Mouse (Mus musculus) midbrain, embryonic 16.5 days (tissue): ENCODE data around the gene Tpst2. TPM values are rescaled to one million over a fixed set of nuclear protein-coding genes. Genes with fewer than 3 reads are reported as not detected.

ENCODE experiments used
- ATAC-seq: fragments of 200-750 bp; cut with Nextera tagmentation; 2 replicates; pipeline ENCODE4 v1.8.0; 2017; ENCODE audit warnings: moderate TSS enrichment
- H3K27ac ChIP-seq: fragments of 300-500 bp; sonication (generic); 2 replicates; pipeline ENCODE4 v1.5.1; 2014; ENCODE audit warnings: mild to moderate bottlenecking, low read length, mixed read lengths
- H3K27me3 ChIP-seq: fragments of 300-500 bp; sonication (generic); 2 replicates; pipeline ENCODE4 v1.6.1; 2014; ENCODE audit warnings: low read depth, low read length, mixed read lengths; ENCODE audit not compliant: control insufficient read depth, insufficient read depth
- H3K36me3 ChIP-seq: fragments of 300-500 bp; sonication (generic); 2 replicates; pipeline ENCODE4 v1.6.1; 2014; ENCODE audit warnings: mild to moderate bottlenecking, low read length, moderate library complexity, mixed read lengths; ENCODE audit not compliant: control insufficient read depth, insufficient read depth
- H3K4me1 ChIP-seq: fragments of 300-500 bp; sonication (generic); 2 replicates; pipeline ENCODE4 v1.6.1; 2014; ENCODE audit warnings: mild to moderate bottlenecking, low read length, mixed read lengths; ENCODE audit not compliant: control insufficient read depth, insufficient read depth
- H3K4me2 ChIP-seq: fragments of 300-500 bp; sonication (generic); 2 replicates; pipeline ENCODE4 v1.6.1; 2014; ENCODE audit warnings: mild to moderate bottlenecking, low read length, mixed read lengths
- H3K4me3 ChIP-seq: fragments of 300-500 bp; sonication (generic); 2 replicates; pipeline ENCODE4 v1.5.1; 2014; ENCODE audit warnings: low read depth, mild to moderate bottlenecking, low read length, moderate library complexity, mixed read lengths
- H3K9ac ChIP-seq: fragments of 300-500 bp; sonication (generic); 2 replicates; pipeline ENCODE4 v1.6.1; 2014; ENCODE audit warnings: low read depth, low read length, mixed read lengths
- H3K9me3 ChIP-seq: fragments of 300-500 bp; sonication (generic); replicated peaks from 2 replicates; pipeline ENCODE4 v1.6.1; 2014; ENCODE audit warnings: mild to moderate bottlenecking, low read length, mixed read lengths; ENCODE audit not compliant: control insufficient read depth, poor library complexity, severe bottlenecking
- WGBS: fragments of 180-500 bp; shearing (Covaris S2); extraction: QIAGEN DNeasy Blood & Tissue Kit; methylation state at CpG from one replicate; pipeline ENCODE4 v1.1.7; 2014; 5-methylcytosine and 5-hydroxymethylcytosine counted together
- polyA plus RNA-seq: library from polyadenylated mRNA; unstranded; fragments of >200 nt; fragmentation: Nextera tagmentation; extraction: Ambion mirVana; gene quantifications from 2 replicates; pipeline ENCODE4 v1.2.1, GENCODE M21; 2015

The Tpst2 gene
- polyA plus RNA-seq, 1 experiment from 2014 or later = 34.5 TPM

DNA sequence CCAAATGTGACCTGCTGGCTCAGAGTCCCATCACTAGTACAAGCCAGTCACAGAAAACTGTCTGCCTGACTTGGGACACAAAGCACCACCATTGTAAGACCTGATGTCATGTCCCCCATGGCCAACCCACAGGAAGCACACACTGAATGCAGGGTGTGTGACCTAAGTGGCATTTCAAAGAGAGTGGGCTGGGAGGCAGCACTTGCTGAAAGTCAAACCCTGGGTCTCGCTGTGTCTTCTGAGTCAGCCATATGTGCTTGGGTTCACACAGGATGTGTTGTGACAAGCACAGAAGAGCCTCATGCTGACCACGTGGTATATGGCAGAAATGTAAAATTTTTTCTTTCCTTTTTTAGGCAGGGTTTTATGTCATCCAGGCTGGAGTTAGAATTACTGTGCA, 20.8 kb downstream of the Tpst2 start:
- no peak overlapping the region for H3K4me3 ChIP-seq
- H3K9me3 ChIP-seq = no peaks in the 10 kb centered on the region
- no peak overlapping the region for H3K9ac ChIP-seq
- H3K36me3 ChIP-seq = no peaks in the 10 kb centered on the region
- no peak overlapping the region for H3K27ac ChIP-seq
- peaks cover 6% of the 10 kb centered on the region for H3K4me1 ChIP-seq
- no peaks in the 10 kb centered on the region for H3K27me3 ChIP-seq
- ATAC-seq = no peak
- no peak overlapping the region for H3K4me2 ChIP-seq
- WGBS = 86% methylated on average over 2 of the region's 2 CpGs

DNA sequence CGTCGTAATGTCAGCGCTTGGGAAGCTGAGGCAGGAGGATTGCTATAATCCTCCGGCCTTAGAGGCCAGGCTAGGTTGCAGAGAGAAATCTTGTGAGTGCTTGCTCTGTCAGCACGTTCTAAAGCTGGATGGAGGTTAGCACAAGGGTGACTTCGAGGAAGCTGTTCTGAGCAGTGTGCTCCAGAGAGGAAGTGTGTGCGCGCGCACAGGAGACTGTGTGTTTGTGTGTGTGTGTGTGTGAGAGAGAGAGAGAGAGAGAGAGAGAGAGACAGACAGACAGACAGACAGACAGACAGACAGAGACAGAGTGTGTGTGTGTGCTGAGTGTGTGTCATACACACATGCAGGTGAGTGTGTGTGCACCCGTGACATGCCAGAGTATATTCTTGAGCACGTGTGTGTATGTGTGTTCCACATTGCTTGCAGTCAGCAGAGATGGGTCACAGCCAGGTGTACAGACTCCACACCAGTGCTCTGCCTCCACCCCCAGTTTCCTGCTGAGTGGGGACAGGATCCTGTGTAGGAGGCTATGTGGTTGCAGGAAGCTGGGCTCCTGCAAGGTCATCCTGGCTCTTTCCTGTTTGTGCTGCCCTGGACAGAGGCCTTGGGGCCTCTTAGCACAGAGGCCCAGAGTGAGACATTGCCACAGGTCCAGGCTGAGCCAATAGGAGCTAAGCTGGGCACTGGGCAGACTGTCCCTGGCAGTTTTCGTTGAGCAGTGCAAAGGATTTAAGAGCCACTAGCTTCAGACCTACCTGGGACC, 21.9 kb downstream of the Tpst2 start:
- Histone ChIP-seq H3K9me3 (no peaks in the 10 kb centered on the region), H3K4me2 (no peak overlapping the region), H3K4me1 (peaks cover 6% of the 10 kb centered on the region), H3K27me3 (no peaks in the 10 kb centered on the region), H3K27ac (no peak overlapping the region), H3K36me3 (no peaks in the 10 kb centered on the region), H3K4me3 (no peak overlapping the region), H3K9ac (no peak overlapping the region)
- WGBS = 89% methylated on average over 12 of the region's 12 CpGs
- no peak for ATAC-seq

DNA sequence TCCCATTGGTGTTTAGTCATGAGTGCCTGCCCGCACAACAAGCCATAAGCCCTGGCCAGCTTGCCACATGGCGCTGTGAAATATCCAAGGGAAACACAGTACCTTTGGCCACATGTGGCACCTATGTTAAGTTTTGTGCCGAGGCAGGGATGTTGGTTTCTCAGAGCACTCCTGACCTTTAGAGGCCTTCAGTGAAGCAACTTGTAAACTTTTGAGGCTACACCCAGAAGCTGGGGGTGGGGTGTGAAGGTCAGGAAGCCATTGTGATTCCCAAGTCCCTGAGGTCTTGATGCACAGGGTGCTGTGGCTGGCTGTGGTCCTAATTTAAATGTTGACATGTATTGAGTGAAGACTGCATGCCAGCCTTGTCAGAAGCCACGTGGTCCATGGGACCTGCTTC, 22.9 kb downstream of the Tpst2 start:
- WGBS = 91% methylated on average over 4 of the region's 4 CpGs

DNA sequence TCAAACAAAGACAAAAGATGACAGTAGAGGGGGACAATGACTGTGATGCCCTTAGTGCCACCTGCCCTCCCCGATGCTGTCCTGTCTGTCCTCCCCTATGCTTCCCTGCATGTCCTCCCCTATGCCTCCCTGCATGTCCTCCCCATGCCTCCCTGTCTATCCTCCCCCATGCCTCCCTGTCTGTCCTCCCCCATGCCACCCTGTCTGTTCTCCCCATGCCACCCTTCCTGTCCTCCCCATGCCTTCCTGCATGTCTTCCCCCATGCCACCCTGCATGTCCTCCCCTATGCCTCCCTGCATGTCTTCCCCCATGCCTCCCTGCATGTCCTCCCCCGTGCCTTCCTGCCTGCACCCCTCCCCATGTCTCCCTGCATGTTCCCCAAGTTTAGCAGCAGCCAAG, 23.6 kb downstream of the Tpst2 start:
- Histone ChIP-seq H3K27ac (no peak overlapping the region), H3K4me3 (no peak overlapping the region), H3K4me1 (peaks cover 2% of the 10 kb centered on the region; the same call in 1 of the 2 replicates), H3K27me3 (no peaks in the 10 kb centered on the region), H3K36me3 (no peaks in the 10 kb centered on the region), H3K4me2 (no peak overlapping the region), H3K9ac (no peak overlapping the region), H3K9me3 (no peaks in the 10 kb centered on the region)
- 98% methylated on average over 2 of the region's 2 CpGs for WGBS
- no peak for ATAC-seq

More for the DNA sequence above, 22.9 kb downstream of the Tpst2 start:
- peaks cover 6% of the 10 kb centered on the region for H3K4me1 ChIP-seq
- no peaks in the 10 kb centered on the region for H3K27me3 ChIP-seq
- no peak overlapping the region for H3K9ac ChIP-seq
- H3K4me2 ChIP-seq = no peak overlapping the region
- H3K36me3 ChIP-seq = no peaks in the 10 kb centered on the region
- no peak for ATAC-seq
- H3K4me3 ChIP-seq = no peak overlapping the region
- H3K9me3 ChIP-seq = no peaks in the 10 kb centered on the region
- H3K27ac ChIP-seq = no peak overlapping the region

DNA sequence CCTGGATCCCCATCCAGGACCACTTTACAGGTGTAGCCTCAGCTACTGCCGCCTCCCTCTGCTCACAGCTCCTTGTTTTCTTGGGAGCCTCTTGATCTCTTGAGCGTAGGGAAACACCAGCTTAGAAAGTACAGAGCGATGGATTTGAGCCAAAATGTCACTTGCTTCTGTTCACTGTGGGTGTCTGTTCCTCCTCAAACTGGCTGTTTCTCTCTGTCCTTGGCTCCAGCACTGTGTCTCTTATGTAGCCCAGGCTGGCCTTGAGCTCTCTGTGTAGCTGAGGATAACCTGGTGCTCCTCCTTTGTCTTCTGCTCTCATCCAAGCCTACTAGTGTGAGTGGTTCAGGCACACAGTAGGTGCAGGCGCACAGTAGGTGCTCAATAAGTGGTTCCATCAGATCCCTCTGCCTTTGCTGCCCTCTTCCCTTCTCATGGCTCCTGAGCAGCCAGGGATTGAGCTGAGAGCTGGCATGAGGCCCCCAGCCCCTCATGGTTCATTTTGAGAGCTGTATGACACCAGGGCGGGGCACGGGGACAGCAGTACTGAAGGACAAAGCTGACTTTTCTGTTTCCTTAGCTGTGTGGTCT, 24.3 kb downstream of the Tpst2 start:
- Histone ChIP-seq H3K36me3 (no peaks in the 10 kb centered on the region), H3K4me2 (no peak overlapping the region), H3K9me3 (no peaks in the 10 kb centered on the region), H3K27me3 (no peaks in the 10 kb centered on the region), H3K4me3 (no peak overlapping the region), H3K27ac (no peak overlapping the region), H3K4me1 (no peaks in the 10 kb centered on the region), H3K9ac (no peak overlapping the region)
- no peak for ATAC-seq
- WGBS = 88% methylated on average over 6 of the region's 6 CpGs

DNA sequence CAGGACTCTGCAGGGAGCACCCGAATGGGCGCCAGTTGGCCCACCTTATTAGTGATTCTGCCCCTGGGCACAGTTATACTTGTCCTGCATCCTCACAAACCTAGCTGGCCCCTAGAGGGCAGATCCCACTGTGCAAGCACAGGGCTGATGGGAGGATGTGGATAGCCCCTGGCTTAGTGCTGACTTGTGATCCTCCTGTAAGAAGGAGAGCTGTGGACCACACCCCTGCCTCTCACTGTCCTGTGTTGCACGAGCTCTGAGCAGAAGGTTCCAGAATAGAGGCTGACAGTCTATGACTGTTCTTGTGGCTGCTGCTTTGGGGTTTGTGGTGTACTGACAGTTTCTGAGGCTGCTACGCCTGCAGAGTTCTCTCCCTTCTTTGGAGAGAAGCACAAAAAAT, 25.2 kb downstream of the Tpst2 start:
- ATAC-seq = no peak
- H3K4me2 ChIP-seq = no peak overlapping the region
- H3K4me3 ChIP-seq = no peak overlapping the region
- H3K4me1 ChIP-seq = no peaks in the 10 kb centered on the region
- H3K36me3 ChIP-seq = no peaks in the 10 kb centered on the region
- no peaks in the 10 kb centered on the region for H3K27me3 ChIP-seq
- no peak overlapping the region for H3K9ac ChIP-seq
- no peaks in the 10 kb centered on the region for H3K9me3 ChIP-seq
- H3K27ac ChIP-seq = no peak overlapping the region
- WGBS = 71% methylated on average over 4 of the region's 4 CpGs

DNA sequence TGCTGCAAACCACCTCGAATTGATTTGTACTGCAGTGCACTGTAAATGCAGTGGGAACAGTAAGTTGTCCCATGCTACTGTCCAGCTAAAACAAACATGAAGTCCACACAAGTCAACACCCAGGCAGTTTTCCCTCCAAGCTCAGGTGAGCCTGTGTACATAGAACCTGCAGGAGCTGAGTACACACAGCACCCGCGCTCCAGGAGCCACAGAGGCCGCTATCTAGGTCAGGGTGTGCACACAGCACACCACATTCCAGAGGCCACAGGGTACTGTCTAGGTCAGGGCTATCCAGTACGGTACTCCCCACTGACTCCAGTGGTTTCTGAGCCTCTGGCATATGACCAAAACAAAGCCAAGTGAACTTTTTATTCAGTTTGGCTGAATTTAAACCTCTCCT, 25.8 kb downstream of the Tpst2 start:
- Histone ChIP-seq H3K36me3 (no peaks in the 10 kb centered on the region; the same call in 1 of the 2 replicates), H3K9me3 (no peaks in the 10 kb centered on the region), H3K27ac (no peak overlapping the region), H3K9ac (no peak overlapping the region), H3K4me3 (no peak overlapping the region), H3K4me2 (no peak overlapping the region), H3K27me3 (no peaks in the 10 kb centered on the region), H3K4me1 (no peaks in the 10 kb centered on the region)
- no peak for ATAC-seq
- WGBS = 90% methylated on average over 5 of the region's 5 CpGs

DNA sequence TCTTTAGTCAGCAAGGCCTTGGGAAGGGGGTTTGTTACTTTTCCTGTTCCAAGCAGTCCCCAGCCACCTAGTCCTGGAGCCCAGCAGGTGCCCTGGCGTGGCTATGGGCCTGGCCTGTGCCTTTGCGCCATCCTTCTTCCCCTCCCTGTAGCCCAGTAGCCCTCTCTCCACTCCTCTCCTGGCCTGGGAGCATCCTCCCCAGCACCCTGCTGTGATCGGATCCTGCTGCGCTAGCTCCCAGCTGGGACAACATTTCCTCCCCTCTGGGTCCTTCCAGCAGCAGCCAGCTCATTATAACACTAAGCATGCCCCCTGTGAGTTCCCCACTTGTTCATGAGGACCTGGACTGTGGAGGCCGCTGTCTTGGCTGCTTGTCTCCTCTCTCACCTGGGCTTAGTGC, 29.4 kb downstream of the Tpst2 start:
- Histone ChIP-seq H3K27ac (no peak overlapping the region), H3K4me1 (no peaks in the 10 kb centered on the region), H3K36me3 (peaks cover 9% of the 10 kb centered on the region; the same call in 1 of the 2 replicates), H3K4me2 (no peak overlapping the region), H3K9me3 (no peaks in the 10 kb centered on the region), H3K4me3 (no peak overlapping the region), H3K27me3 (no peaks in the 10 kb centered on the region), H3K9ac (no peak overlapping the region)
- WGBS = 60% methylated on average over 5 of the region's 5 CpGs
- ATAC-seq = no peak

DNA sequence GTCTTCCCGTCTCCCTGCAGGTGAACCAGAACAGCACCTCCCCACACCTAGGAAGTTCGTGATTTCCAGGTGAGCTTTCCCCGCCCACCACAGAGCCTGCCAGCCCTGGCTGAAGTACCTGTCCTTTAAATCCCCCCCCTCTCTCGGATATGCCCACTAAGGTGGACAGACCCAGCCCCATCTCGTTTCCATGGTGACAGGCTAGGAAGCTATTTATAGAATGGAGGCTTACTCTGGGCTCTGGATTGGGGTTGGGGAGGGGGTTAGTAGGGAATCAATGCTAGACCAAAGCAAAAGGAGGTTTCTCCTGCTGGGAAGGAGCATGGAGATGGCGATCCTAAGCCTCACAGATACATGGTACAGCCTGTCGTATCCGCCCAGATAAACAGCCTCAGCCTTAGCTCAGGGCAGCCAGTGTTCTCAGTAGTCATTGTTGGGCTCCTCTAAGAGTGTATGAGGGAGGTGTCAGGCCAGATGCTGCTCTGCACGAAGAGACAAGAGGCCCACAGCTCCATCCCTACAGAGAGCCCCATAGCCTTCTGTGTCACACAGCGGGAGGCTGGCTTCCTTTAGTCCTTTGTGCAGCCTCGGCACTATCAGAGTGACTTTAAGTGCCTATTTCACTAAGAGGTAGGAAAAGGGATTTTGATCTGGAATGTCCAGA, 36.9 kb downstream of the Tpst2 start:
- H3K4me2 ChIP-seq = peak overlapping the region; percentile 5; the same call in 1 of the 2 replicates
- no peaks in the 10 kb centered on the region for H3K9me3 ChIP-seq
- peak overlapping the region; percentile 15; the same call in 1 of the 2 replicates for H3K9ac ChIP-seq
- peaks cover 16% of the 10 kb centered on the region for H3K36me3 ChIP-seq
- H3K4me3 ChIP-seq = no peak overlapping the region
- ATAC-seq = peak; percentile 77
- no peaks in the 10 kb centered on the region for H3K27me3 ChIP-seq
- H3K4me1 ChIP-seq = peaks cover 8% of the 10 kb centered on the region; the same call in 1 of the 2 replicates
- H3K27ac ChIP-seq = peak overlapping the region; percentile 72
- WGBS = 48% methylated on average over 11 of the region's 11 CpGs
